Mouse (Mus musculus): Measurements from ENCODE around the gene Col6a2. TPM values are rescaled to one million over a fixed set of nuclear protein-coding genes. Genes with fewer than 3 reads are reported as not detected.

The Col6a2 gene
- polyA plus RNA-seq, 1 experiment from 2014 or later = 12.6 TPM

DNA sequence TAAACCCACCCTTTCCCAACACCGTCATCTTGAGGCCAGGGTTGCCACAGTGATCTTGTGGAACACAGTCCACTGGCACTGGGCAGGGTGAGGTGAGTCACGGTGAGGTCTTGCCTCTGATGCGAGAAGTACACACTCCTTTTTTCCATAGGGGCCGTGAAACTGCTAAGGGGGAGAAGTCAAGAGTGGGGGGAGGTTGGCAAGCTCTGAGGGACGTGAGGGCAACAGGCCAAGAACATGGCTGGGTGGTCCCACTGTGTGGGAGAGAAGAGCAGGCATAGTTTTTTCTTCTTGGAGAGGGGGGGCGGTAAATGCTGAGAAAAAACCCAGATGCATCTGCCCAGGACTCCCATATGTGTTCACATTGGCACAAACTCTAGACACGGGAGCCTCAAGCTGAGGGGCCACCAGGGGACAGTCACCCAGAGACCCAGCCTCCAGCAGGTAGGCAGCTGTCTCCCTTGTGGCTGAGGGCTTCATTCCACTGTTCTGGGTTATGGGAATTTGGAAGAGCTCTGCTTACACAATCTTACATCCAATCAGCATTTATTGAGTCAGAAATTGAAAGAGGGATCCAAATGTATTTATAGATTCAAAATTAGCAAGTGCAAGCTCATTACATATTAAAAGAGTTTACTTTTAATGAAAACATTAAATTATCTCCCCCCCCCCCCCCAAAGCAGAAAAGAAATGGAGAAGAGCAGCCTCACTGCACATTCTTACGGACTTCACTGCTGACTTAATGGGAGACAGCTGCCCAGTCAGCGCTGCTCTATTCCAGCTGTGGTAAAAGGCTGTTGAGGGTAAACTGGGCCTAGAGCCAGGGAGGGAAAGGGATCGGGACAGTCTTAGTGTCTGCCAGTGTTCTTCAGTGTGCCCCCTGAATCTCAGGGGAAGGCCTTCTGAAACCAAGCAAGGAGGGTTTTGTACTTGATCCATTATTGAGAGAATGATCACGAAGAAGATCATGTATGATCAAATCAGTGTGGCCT, 30.2 kb upstream of the Col6a2 start:
- 78% methylated on average over 11 of the region's 11 CpGs for WGBS
- no peak overlapping the region for H3K27ac ChIP-seq (ENCODE audit: low read depth, low read length)

GRCm38 (mm10) chr10:76650662-76651342, 27.4 kb upstream of the Col6a2 start:
- DNase-seq (ENCODE audit: low spot score) (no peak), ATAC-seq (ENCODE audit: low FRiP score) (no peak)
- WGBS = 62% methylated on average over 12 of the region's 12 CpGs
- Histone ChIP-seq H3K4me3 (ENCODE audit: low read depth, low read length) (no peak overlapping the region), H3K9me3 (ENCODE audit: control insufficient read depth, low read length) (no peaks in the 10 kb centered on the region), H3K9ac (ENCODE audit: low read depth, low read length) (no peak overlapping the region), H3K27me3 (ENCODE audit: control insufficient read depth, insufficient read depth, low read length) (no peaks in the 10 kb centered on the region), H3K4me2 (replicated peaks; ENCODE audit: low read depth, low read length) (no peak overlapping the region), H3K27ac (ENCODE audit: low read depth, low read length) (no peak overlapping the region), H3K36me3 (ENCODE audit: control insufficient read depth, insufficient read depth, low read length) (no peaks in the 10 kb centered on the region), H3K4me1 (replicated peaks; ENCODE audit: control insufficient read depth, insufficient read depth, low read length) (no peaks in the 10 kb centered on the region)

More for the DNA sequence above, 30.2 kb upstream of the Col6a2 start:
- no peaks in the 10 kb centered on the region for H3K36me3 ChIP-seq (ENCODE audit: control insufficient read depth, insufficient read depth, low read length)
- H3K4me3 ChIP-seq (ENCODE audit: low read depth, low read length) = no peak overlapping the region
- no peak for DNase-seq (ENCODE audit: low spot score)
- H3K4me1 ChIP-seq (replicated peaks; ENCODE audit: control insufficient read depth, insufficient read depth, low read length) = no peaks in the 10 kb centered on the region
- no peak for ATAC-seq (ENCODE audit: low FRiP score)
- no peak overlapping the region for H3K9ac ChIP-seq (ENCODE audit: low read depth, low read length)
- no peaks in the 10 kb centered on the region for H3K27me3 ChIP-seq (ENCODE audit: control insufficient read depth, insufficient read depth, low read length)
- H3K4me2 ChIP-seq (replicated peaks; ENCODE audit: low read depth, low read length) = no peak overlapping the region
- no peaks in the 10 kb centered on the region for H3K9me3 ChIP-seq (ENCODE audit: control insufficient read depth, low read length)

DNA sequence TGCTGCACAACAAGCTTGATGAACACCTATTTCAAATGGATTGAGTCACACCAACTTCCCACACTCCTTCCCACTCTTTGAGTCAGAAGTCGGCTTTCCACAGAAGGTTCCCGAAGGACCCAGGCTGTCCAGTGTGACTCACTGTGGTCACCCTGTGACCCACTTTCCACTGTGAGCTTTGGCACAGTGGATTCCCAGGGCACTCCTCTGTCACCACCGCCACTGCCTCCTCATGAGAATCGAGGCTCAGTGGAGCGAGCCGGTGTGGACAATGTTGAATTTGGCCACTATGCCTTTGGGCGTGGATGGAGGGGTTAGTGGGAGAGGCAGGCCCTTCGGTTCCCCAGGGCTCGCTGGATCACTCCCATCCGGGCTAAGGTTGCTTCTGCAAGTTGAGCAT, 25.3 kb upstream of the Col6a2 start:
- no peak for ATAC-seq (ENCODE audit: low FRiP score)
- H3K36me3 ChIP-seq (ENCODE audit: control insufficient read depth, insufficient read depth, low read length) = no peaks in the 10 kb centered on the region
- WGBS = 96% methylated on average over 10 of the region's 10 CpGs

GRCm38 (mm10) chr10:76647390-76647789, 24.0 kb upstream of the Col6a2 start:
- DNase-seq (ENCODE audit: low spot score) = no peak
- Histone ChIP-seq H3K36me3 (ENCODE audit: control insufficient read depth, insufficient read depth, low read length) (no peaks in the 10 kb centered on the region), H3K27me3 (ENCODE audit: control insufficient read depth, insufficient read depth, low read length) (no peaks in the 10 kb centered on the region), H3K4me1 (replicated peaks; ENCODE audit: control insufficient read depth, insufficient read depth, low read length) (no peaks in the 10 kb centered on the region), H3K9ac (ENCODE audit: low read depth, low read length) (no peak overlapping the region), H3K4me3 (ENCODE audit: low read depth, low read length) (no peak overlapping the region), H3K9me3 (ENCODE audit: control insufficient read depth, low read length) (no peaks in the 10 kb centered on the region), H3K27ac (ENCODE audit: low read depth, low read length) (no peak overlapping the region), H3K4me2 (replicated peaks; ENCODE audit: low read depth, low read length) (no peak overlapping the region)
- whole genome bisulfite sequencing = 76% methylated on average over 3 of the region's 3 CpGs
- no peak for ATAC-seq (ENCODE audit: low FRiP score)

More for the DNA sequence above, 25.3 kb upstream of the Col6a2 start:
- Histone ChIP-seq H3K27me3 (ENCODE audit: control insufficient read depth, insufficient read depth, low read length) (no peaks in the 10 kb centered on the region), H3K4me1 (replicated peaks; ENCODE audit: control insufficient read depth, insufficient read depth, low read length) (no peaks in the 10 kb centered on the region), H3K4me3 (ENCODE audit: low read depth, low read length) (no peak overlapping the region), H3K9me3 (ENCODE audit: control insufficient read depth, low read length) (no peaks in the 10 kb centered on the region), H3K27ac (ENCODE audit: low read depth, low read length) (no peak overlapping the region), H3K4me2 (replicated peaks; ENCODE audit: low read depth, low read length) (no peak overlapping the region), H3K9ac (ENCODE audit: low read depth, low read length) (no peak overlapping the region)
- no peak for DNase-seq (ENCODE audit: low spot score)

GRCm38 (mm10) chr10:76645686-76646085, 22.3 kb upstream of the Col6a2 start:
- H3K27ac ChIP-seq (ENCODE audit: low read depth, low read length) = no peak overlapping the region
- no peak overlapping the region for H3K9ac ChIP-seq (ENCODE audit: low read depth, low read length)
- DNase-seq (ENCODE audit: low spot score) (no peak), ATAC-seq (ENCODE audit: low FRiP score) (no peak)
- H3K4me3 ChIP-seq (ENCODE audit: low read depth, low read length) = no peak overlapping the region
- no peak overlapping the region for H3K4me2 ChIP-seq (replicated peaks; ENCODE audit: low read depth, low read length)
- no peaks in the 10 kb centered on the region for H3K27me3 ChIP-seq (ENCODE audit: control insufficient read depth, insufficient read depth, low read length)
- WGBS = 89% methylated on average over 4 of the region's 4 CpGs
- H3K9me3 ChIP-seq (ENCODE audit: control insufficient read depth, low read length) = no peaks in the 10 kb centered on the region
- H3K4me1 ChIP-seq (replicated peaks; ENCODE audit: control insufficient read depth, insufficient read depth, low read length) = no peaks in the 10 kb centered on the region
- H3K36me3 ChIP-seq (ENCODE audit: control insufficient read depth, insufficient read depth, low read length) = no peaks in the 10 kb centered on the region

DNA sequence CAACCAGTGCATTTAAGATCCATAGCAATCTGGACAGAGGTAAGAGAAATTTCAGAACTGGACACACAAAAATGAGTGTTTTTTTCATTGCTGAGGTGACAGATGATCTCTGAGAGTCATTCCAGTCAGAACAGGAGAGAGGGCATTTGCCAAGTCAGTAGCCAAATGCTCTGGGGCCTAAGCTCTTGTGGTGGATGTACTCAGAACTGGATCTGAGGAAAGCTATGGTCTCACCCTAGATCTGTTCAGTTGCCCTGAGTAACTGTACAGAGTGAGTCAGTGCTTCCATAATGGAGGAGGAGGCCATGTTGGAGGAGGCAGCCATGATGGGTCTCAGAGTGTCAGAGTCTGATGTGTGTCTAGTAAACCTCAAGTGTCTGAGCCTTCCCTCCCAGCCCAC, 21.6 kb upstream of the Col6a2 start:
- Histone ChIP-seq H3K9ac (ENCODE audit: low read depth, low read length) (no peak overlapping the region), H3K36me3 (ENCODE audit: control insufficient read depth, insufficient read depth, low read length) (no peaks in the 10 kb centered on the region), H3K4me1 (replicated peaks; ENCODE audit: control insufficient read depth, insufficient read depth, low read length) (no peaks in the 10 kb centered on the region), H3K27me3 (ENCODE audit: control insufficient read depth, insufficient read depth, low read length) (no peaks in the 10 kb centered on the region), H3K9me3 (ENCODE audit: control insufficient read depth, low read length) (no peaks in the 10 kb centered on the region), H3K4me3 (ENCODE audit: low read depth, low read length) (no peak overlapping the region), H3K4me2 (replicated peaks; ENCODE audit: low read depth, low read length) (no peak overlapping the region), H3K27ac (ENCODE audit: low read depth, low read length) (no peak overlapping the region)
- ATAC-seq (ENCODE audit: low FRiP score) = no peak
- DNase-seq (ENCODE audit: low spot score) = no peak

- Histone ChIP-seq H3K27ac (ENCODE audit: low read depth, low read length) (no peak overlapping the region), H3K4me1 (replicated peaks; ENCODE audit: control insufficient read depth, insufficient read depth, low read length) (no peaks in the 10 kb centered on the region), H3K9ac (ENCODE audit: low read depth, low read length) (no peak overlapping the region), H3K4me3 (ENCODE audit: low read depth, low read length) (no peak overlapping the region), H3K9me3 (ENCODE audit: control insufficient read depth, low read length) (no peaks in the 10 kb centered on the region), H3K27me3 (ENCODE audit: control insufficient read depth, insufficient read depth, low read length) (no peaks in the 10 kb centered on the region), H3K4me2 (replicated peaks; ENCODE audit: low read depth, low read length) (no peak overlapping the region), H3K36me3 (ENCODE audit: control insufficient read depth, insufficient read depth, low read length) (no peaks in the 10 kb centered on the region)
- 84% methylated on average over 4 of the region's 4 CpGs for WGBS
- ATAC-seq (ENCODE audit: low FRiP score) = no peak
- DNase-seq (ENCODE audit: low spot score) = no peak
These were observed 20.6 kb upstream of the Col6a2 start for GRCm38 (mm10) chr10:76643999-76644398.

DNA sequence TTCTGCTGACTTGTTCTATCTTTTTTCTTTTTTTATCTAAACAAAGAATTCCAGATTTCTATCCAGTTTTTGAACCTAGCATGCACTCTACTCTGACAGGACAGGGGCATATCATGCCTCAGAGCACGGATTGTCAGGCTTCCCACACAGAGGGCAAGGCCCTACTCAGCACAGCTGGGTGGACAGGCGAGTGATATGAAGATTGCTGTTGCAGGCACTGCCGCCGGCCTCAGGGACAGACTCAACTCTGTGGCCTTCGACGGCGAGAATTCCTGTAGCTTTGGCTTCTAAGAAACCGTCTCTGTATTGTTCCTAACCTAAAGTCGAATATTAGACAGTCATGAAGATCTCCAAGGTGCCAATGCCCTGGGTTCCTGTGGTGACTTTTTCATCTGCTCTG, 20.0 kb upstream of the Col6a2 start:
- ATAC-seq (ENCODE audit: low FRiP score) = no peak
- DNase-seq (ENCODE audit: low spot score) = no peak
- no peak overlapping the region for H3K4me3 ChIP-seq (ENCODE audit: low read depth, low read length)
- no peak overlapping the region for H3K27ac ChIP-seq (ENCODE audit: low read depth, low read length)
- H3K4me2 ChIP-seq (replicated peaks; ENCODE audit: low read depth, low read length) = no peak overlapping the region
- H3K27me3 ChIP-seq (ENCODE audit: control insufficient read depth, insufficient read depth, low read length) = no peaks in the 10 kb centered on the region
- H3K36me3 ChIP-seq (ENCODE audit: control insufficient read depth, insufficient read depth, low read length) = no peaks in the 10 kb centered on the region
- H3K9me3 ChIP-seq (ENCODE audit: control insufficient read depth, low read length) = no peaks in the 10 kb centered on the region
- no peaks in the 10 kb centered on the region for H3K4me1 ChIP-seq (replicated peaks; ENCODE audit: control insufficient read depth, insufficient read depth, low read length)
- H3K9ac ChIP-seq (ENCODE audit: low read depth, low read length) = no peak overlapping the region
- 74% methylated on average over 9 of the region's 9 CpGs for WGBS

Data from hindbrain, embryonic 11.5 days (tissue).